Mouse (Mus musculus) limb, embryonic 11.5 days (tissue): ENCODE data around the gene Ick. TPM values are rescaled to one million over a fixed set of nuclear protein-coding genes. Genes with fewer than 3 reads are reported as not detected.

Source experiments
- ATAC-seq: fragments of 200-750 bp; cut with Nextera tagmentation; 2 replicates; pipeline ENCODE4 v1.8.0; 2017; ENCODE audit warnings: low read depth; ENCODE audit not compliant: insufficient number of reproducible peaks, low FRiP score, low TSS enrichment
- DNase-seq: peaks from one replicate; pipeline ENCODE4 v3.0.0-alpha.2; 2015; ENCODE audit warnings: low spot score
- H3K27ac ChIP-seq: fragments of 300-500 bp; sonication (generic); replicated peaks from 2 replicates; pipeline ENCODE4 v1.5.1; 2014; ENCODE audit warnings: low read depth, mild to moderate bottlenecking, low read length
- H3K27me3 ChIP-seq: fragments of 300-500 bp; sonication (generic); 2 replicates; pipeline ENCODE4 v1.6.1; 2014; ENCODE audit warnings: mild to moderate bottlenecking, low read length, mixed read lengths; ENCODE audit not compliant: control insufficient read depth, insufficient read depth
- H3K36me3 ChIP-seq: fragments of 300-500 bp; sonication (generic); 2 replicates; pipeline ENCODE4 v1.6.1; 2014; ENCODE audit warnings: mild to moderate bottlenecking, low read length, moderate library complexity, mixed read lengths; ENCODE audit not compliant: control insufficient read depth, insufficient read depth
- H3K4me1 ChIP-seq: fragments of 300-500 bp; sonication (generic); 2 replicates; pipeline ENCODE4 v1.6.1; 2014; ENCODE audit warnings: low read length, mixed read lengths; ENCODE audit not compliant: control insufficient read depth, insufficient read depth
- H3K4me2 ChIP-seq: fragments of 300-500 bp; sonication (generic); 2 replicates; pipeline ENCODE4 v1.6.1; 2014; ENCODE audit warnings: low read depth, mild to moderate bottlenecking, moderate library complexity; ENCODE audit not compliant: severe bottlenecking
- H3K4me3 ChIP-seq: fragments of 300-500 bp; sonication (generic); 2 replicates; pipeline ENCODE4 v1.5.1; 2014; ENCODE audit warnings: low read depth, low read length
- H3K9ac ChIP-seq: fragments of 300-500 bp; sonication (generic); 2 replicates; pipeline ENCODE4 v1.6.1; 2014; ENCODE audit warnings: mild to moderate bottlenecking, low read length
- H3K9me3 ChIP-seq: fragments of 300-500 bp; sonication (generic); 2 replicates; pipeline ENCODE4 v1.6.1; 2016; ENCODE audit warnings: low read length; ENCODE audit not compliant: control insufficient read depth
- WGBS: fragments of 180-500 bp; shearing (Covaris S2); extraction: QIAGEN DNeasy Blood & Tissue Kit; methylation state at CpG from one replicate; pipeline ENCODE4 v1.1.7; 2014; 5-methylcytosine and 5-hydroxymethylcytosine counted together
- polyA plus RNA-seq: library from polyadenylated mRNA; unstranded; fragments of >200 nt; fragmentation: Nextera tagmentation; extraction: Ambion mirVana; gene quantifications from 2 replicates; pipeline ENCODE4 v1.2.1, GENCODE M21; 2014

The Ick gene
- polyA plus RNA-seq, 1 experiment from 2014 or later, result 42.7 TPM

GRCm38 (mm10) chr9:78090596-78090995 is 18.4 kb upstream of the Ick start:
- H3K4me1 ChIP-seq, result no peaks in the 10 kb centered on the region
- H3K27ac ChIP-seq, result no peak overlapping the region
- no peak for ATAC-seq
- no peak overlapping the region for H3K4me3 ChIP-seq
- H3K4me2 ChIP-seq, result no peak overlapping the region
- no peaks in the 10 kb centered on the region for H3K9me3 ChIP-seq
- no peaks in the 10 kb centered on the region for H3K27me3 ChIP-seq
- WGBS, result 86% methylated on average over 3 of the region's 3 CpGs
- H3K9ac ChIP-seq, result no peak overlapping the region
- H3K36me3 ChIP-seq, result peaks cover 9% of the 10 kb centered on the region; the same call in 1 of the 2 replicates
- no peak for DNase-seq

GRCm38 (mm10) chr9:78095686-78096085 is 13.3 kb upstream of the Ick start:
- WGBS, result 93% methylated on average over 12 of the region's 12 CpGs
- no peak overlapping the region for H3K27ac ChIP-seq
- no peaks in the 10 kb centered on the region for H3K4me1 ChIP-seq
- no peak overlapping the region for H3K9ac ChIP-seq
- H3K4me3 ChIP-seq, result no peak overlapping the region
- no peak overlapping the region for H3K4me2 ChIP-seq
- no peaks in the 10 kb centered on the region for H3K27me3 ChIP-seq
- DNase-seq (no peak), ATAC-seq (no peak)
- H3K36me3 ChIP-seq, result peaks cover 16% of the 10 kb centered on the region
- H3K9me3 ChIP-seq, result no peaks in the 10 kb centered on the region

GRCm38 (mm10) chr9:78096376-78096775 is 12.6 kb upstream of the Ick start:
- ATAC-seq (no peak), DNase-seq (no peak)
- Histone ChIP-seq H3K27me3 (no peaks in the 10 kb centered on the region), H3K9ac (no peak overlapping the region), H3K4me1 (no peaks in the 10 kb centered on the region), H3K4me3 (no peak overlapping the region), H3K9me3 (no peaks in the 10 kb centered on the region), H3K4me2 (no peak overlapping the region), H3K36me3 (peaks cover 19% of the 10 kb centered on the region), H3K27ac (no peak overlapping the region)
- WGBS, result 92% methylated on average over 5 of the region's 6 CpGs

GRCm38 (mm10) chr9:78100956-78101355 is 8.0 kb upstream of the Ick start:
- Histone ChIP-seq H3K27ac (no peak overlapping the region), H3K9me3 (no peaks in the 10 kb centered on the region), H3K4me1 (no peaks in the 10 kb centered on the region), H3K4me2 (no peak overlapping the region), H3K36me3 (peaks cover 15% of the 10 kb centered on the region), H3K9ac (no peak overlapping the region), H3K27me3 (no peaks in the 10 kb centered on the region), H3K4me3 (no peak overlapping the region)
- DNase-seq (no peak), ATAC-seq (no peak)
- WGBS, result 85% methylated on average over 5 of the region's 5 CpGs

DNA sequence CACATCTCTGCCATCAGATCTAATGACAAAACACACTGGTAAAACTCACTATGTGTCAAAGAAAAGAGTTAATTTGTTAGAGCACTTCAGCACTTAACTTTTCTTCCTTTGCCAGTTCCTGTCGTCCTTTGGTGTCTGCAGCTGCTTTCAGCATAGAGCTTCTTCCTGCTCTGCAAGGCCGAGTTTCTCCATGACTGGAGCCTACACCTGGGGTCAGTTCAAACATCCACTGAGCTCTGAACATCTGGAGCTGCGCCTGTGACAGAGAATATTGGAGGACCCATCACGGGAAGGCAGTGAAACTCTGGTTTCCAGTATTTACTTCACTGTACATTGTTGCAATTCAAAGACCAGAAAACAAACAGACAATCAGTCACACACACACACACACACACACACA is 7.6 kb upstream of the Ick start:
- peaks cover 15% of the 10 kb centered on the region for H3K36me3 ChIP-seq
- WGBS, result 75% methylated on average over 4 of the region's 4 CpGs

DNA sequence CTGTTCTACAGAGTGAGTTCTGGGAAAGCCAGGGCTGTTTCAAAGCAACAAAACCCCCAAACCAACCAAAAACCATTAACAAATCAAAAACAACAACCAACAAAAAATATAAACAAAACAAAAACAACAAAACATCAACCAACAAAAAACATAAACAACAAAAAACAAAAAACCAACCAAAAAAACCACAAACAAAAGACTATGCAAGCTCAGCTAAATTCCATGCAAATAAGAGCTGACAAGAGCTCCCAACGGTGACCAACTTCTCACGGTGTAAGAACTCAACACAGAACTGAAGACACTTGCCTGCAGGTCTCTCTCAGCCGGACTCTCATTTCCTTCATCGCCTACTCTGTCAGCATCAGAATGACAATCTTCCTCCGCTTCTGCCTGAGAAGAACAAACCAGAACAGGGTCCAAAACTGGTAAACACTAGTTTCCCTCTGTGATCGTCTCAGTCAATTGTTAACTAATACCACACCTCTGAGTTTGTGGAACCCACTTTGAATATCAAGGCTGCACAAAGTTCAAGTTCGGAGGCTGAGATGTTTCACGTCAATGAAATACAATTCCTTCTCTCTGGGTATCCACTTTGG is 4.9 kb upstream of the Ick start:
- Histone ChIP-seq H3K4me3 (no peak overlapping the region), H3K4me2 (no peak overlapping the region), H3K27me3 (no peaks in the 10 kb centered on the region), H3K36me3 (peaks cover 4% of the 10 kb centered on the region; the same call in 1 of the 2 replicates), H3K4me1 (no peaks in the 10 kb centered on the region), H3K27ac (no peak overlapping the region), H3K9me3 (no peaks in the 10 kb centered on the region), H3K9ac (no peak overlapping the region)
- WGBS, result 90% methylated on average over 8 of the region's 8 CpGs
- ATAC-seq (no peak), DNase-seq (no peak)

More for the DNA sequence above, 7.6 kb upstream of the Ick start:
- Histone ChIP-seq H3K9me3 (no peaks in the 10 kb centered on the region), H3K4me3 (no peak overlapping the region), H3K27ac (no peak overlapping the region), H3K27me3 (no peaks in the 10 kb centered on the region), H3K4me1 (no peaks in the 10 kb centered on the region), H3K4me2 (no peak overlapping the region), H3K9ac (no peak overlapping the region)
- DNase-seq (no peak), ATAC-seq (no peak)

DNA sequence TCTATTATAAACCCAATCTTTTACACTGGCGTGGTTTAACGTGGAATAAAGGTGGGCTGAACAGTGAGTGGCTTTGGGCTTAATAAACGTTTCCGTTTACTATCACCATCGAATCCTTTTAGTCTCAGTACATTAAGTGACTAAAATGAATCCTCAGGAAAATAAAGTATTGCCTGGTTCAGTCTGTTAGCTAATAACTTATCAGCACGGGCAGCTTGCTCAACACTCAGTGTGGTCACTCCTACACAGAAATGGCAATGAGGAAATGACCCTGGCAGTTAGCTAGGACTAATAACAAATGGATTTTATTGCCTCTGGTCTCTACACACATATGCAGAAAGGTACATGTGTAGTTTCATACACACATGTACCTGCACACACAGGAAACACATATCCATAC is 4.0 kb upstream of the Ick start:
- Histone ChIP-seq H3K9me3 (no peaks in the 10 kb centered on the region), H3K9ac (no peak overlapping the region), H3K36me3 (peaks cover 4% of the 10 kb centered on the region; the same call in 1 of the 2 replicates), H3K4me2 (no peak overlapping the region), H3K4me3 (no peak overlapping the region), H3K27ac (no peak overlapping the region), H3K27me3 (no peaks in the 10 kb centered on the region), H3K4me1 (no peaks in the 10 kb centered on the region)
- WGBS, result 94% methylated on average over 6 of the region's 6 CpGs
- DNase-seq (no peak), ATAC-seq (no peak)

- Histone ChIP-seq H3K4me3 (no peak overlapping the region), H3K27me3 (no peaks in the 10 kb centered on the region), H3K9me3 (no peaks in the 10 kb centered on the region), H3K27ac (no peak overlapping the region), H3K9ac (no peak overlapping the region), H3K36me3 (peaks cover 4% of the 10 kb centered on the region; the same call in 1 of the 2 replicates), H3K4me1 (no peaks in the 10 kb centered on the region), H3K4me2 (no peak overlapping the region)
- ATAC-seq (no peak), DNase-seq (no peak)
- WGBS, result 78% methylated on average over 6 of the region's 6 CpGs
Observed at GRCm38 (mm10) chr9:78105501-78105932, 3.5 kb upstream of the Ick start.

GRCm38 (mm10) chr9:78106821-78107220 is 2.2 kb upstream of the Ick start:
- Histone ChIP-seq H3K9ac (no peak overlapping the region), H3K4me2 (no peak overlapping the region), H3K4me1 (no peaks in the 10 kb centered on the region), H3K36me3 (no peaks in the 10 kb centered on the region), H3K27ac (no peak overlapping the region), H3K9me3 (no peaks in the 10 kb centered on the region), H3K4me3 (no peak overlapping the region), H3K27me3 (no peaks in the 10 kb centered on the region)
- DNase-seq, result no peak
- WGBS, result 70% methylated on average over 4 of the region's 4 CpGs
- ATAC-seq, result no peak
